Mouse (Mus musculus) erythroblast, embryonic 14.5 days (primary cell): Measurements from ENCODE around the gene Cenpe.

Source experiments
- GATA1 ChIP-seq: IDR thresholded peaks from 2 replicates; pipeline ENCODE4 v1.6.1; 2012; ENCODE audit warnings: low read length, inconsistent platforms, mixed read lengths
- TAL1 ChIP-seq: IDR thresholded peaks from 3 replicates; pipeline ENCODE4 v1.6.1; 2012; ENCODE audit warnings: low read length, inconsistent platforms, mixed read lengths

- TF ChIP-seq TAL1 (no peak), GATA1 (no peak)
Measured at GRCm38 (mm10) chr3:135314811-135315210, 102.5 kb downstream of the Cenpe start.
